8 mouse cellular contexts compared by ENCODE assay signal in the genomic region with DNA sequence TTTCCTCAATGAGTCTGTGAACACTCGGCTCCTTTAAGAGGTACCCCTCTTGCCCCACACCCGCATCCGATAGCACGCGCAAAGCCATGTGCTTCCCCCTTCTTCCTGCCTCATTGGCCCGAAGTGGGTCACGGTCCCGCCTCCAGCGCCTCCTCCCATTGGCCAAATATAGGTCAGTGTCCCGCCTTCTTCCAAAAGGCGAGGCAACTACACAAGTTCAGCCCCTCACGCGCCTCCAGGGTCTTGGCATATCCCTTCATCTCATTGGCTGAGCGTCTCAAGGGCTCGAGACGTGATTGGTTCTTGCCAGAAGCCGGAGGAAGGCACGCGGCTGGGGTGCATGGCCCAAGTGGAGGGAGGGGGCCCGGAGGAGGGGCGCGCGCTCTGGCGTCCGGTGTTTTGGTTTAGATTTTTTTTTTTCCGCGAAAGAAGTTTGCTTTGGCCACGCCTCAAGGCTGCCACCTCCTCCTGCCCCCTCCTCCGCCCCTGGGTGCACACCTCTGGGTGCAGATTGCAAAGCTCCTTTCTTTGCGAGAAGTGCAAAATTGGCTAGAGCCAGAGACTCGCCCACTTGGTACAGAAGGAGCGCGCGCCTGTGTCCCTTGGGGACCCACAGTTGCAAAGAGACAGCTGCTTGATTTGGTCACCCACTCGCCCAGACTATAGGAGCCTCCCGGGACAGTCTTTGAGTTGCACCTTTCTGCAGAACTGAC. TPM values are rescaled to one million over a fixed set of nuclear protein-coding genes. Genes with fewer than 3 reads are reported as not detected.
DNase-seq lines count a peak whose midpoint lies in the region; ATAC-seq and TF ChIP-seq lines count a peak whose summit lies in the region.

A gene (plus strand): TSS at position 359 of the 713 bp plus-strand sequence.

- no peak for TF ChIP-seq CTCF in heart, adult 2 months (IDR thresholded peaks at IDR 0.05)
- no peak for TF ChIP-seq CTCF in midbrain, postnatal 0 days (IDR thresholded peaks at IDR 0.05)

- peaks cover 6% of the 10 kb centered on the region; the same call in 1 of the 2 replicates for H3K27me3 ChIP-seq in embryonic facial prominence, embryonic 14.5 days (replicated peaks; ENCODE audit: control insufficient read depth, insufficient read depth, low read length)
- H3K27me3 ChIP-seq in heart, adult 2 months (ENCODE audit: control insufficient read depth, insufficient read depth, low read length): 0 out of 2 replicates have a peak, but pooled peaks cover 2% of the 10 kb centered on the region
- H3K27me3 ChIP-seq in limb, embryonic 14.5 days (ENCODE audit: control insufficient read depth, insufficient read depth, low read length): peaks cover 8% of the 10 kb centered on the region; the same call in 1 of the 2 replicates
- no peaks in the 10 kb centered on the region for H3K27me3 ChIP-seq in midbrain, postnatal 0 days (ENCODE audit: insufficient read depth, low read length)

- peak; percentile 90 for ATAC-seq in embryonic facial prominence, embryonic 14.5 days (ENCODE audit: low read depth)
- peak; percentile 91 for ATAC-seq in limb, embryonic 14.5 days (ENCODE audit: low FRiP score, low read depth)
- peak; percentile 80 for ATAC-seq in midbrain, postnatal 0 days (ENCODE audit: low FRiP score)

- H3K4me2 ChIP-seq in embryonic facial prominence, embryonic 14.5 days (ENCODE audit: low read depth, low read length): peak within 1 kb of the TSS; percentile 93
- peak within 1 kb of the TSS; percentile 88 for H3K4me2 ChIP-seq in limb, embryonic 14.5 days (replicated peaks; ENCODE audit: low read depth, low read length, severe bottlenecking)
- H3K4me2 ChIP-seq in midbrain, postnatal 0 days (ENCODE audit: low read depth, low read length, poor library complexity, severe bottlenecking): peak within 1 kb of the TSS; percentile 81

- H3K4me3 ChIP-seq in embryonic facial prominence, embryonic 14.5 days (ENCODE audit: low read depth, low read length): peak within 1 kb of the TSS; percentile 65
- H3K4me3 ChIP-seq in heart, adult 2 months: peak within 1 kb of the TSS; percentile 91
- peak within 1 kb of the TSS; percentile 63 for H3K4me3 ChIP-seq in limb, embryonic 14.5 days (replicated peaks; ENCODE audit: low read length)
- H3K4me3 ChIP-seq in midbrain, postnatal 0 days (ENCODE audit: low read depth, low read length): peak within 1 kb of the TSS; percentile 61

- no peaks in the 10 kb centered on the region for H3K9me3 ChIP-seq in embryonic facial prominence, embryonic 14.5 days (ENCODE audit: control insufficient read depth, low read length)
- H3K9me3 ChIP-seq in limb, embryonic 14.5 days (ENCODE audit: control insufficient read depth, low read length): no peaks in the 10 kb centered on the region
- no peaks in the 10 kb centered on the region for H3K9me3 ChIP-seq in midbrain, postnatal 0 days (ENCODE audit: low read length)

- peaks cover 4% of the 10 kb centered on the region; the same call in 1 of the 2 replicates for H3K36me3 ChIP-seq in embryonic facial prominence, embryonic 14.5 days (ENCODE audit: control insufficient read depth, insufficient read depth, low read length)
- H3K36me3 ChIP-seq in heart, adult 2 months (ENCODE audit: control insufficient read depth, insufficient read depth, low read length): peaks cover 20% of the 10 kb centered on the region
- peaks cover 9% of the 10 kb centered on the region for H3K36me3 ChIP-seq in limb, embryonic 14.5 days (ENCODE audit: control insufficient read depth, insufficient read depth, low read length)
- H3K36me3 ChIP-seq in midbrain, postnatal 0 days (ENCODE audit: insufficient read depth, low read length): no peaks in the 10 kb centered on the region

- H3K4me1 ChIP-seq in embryonic facial prominence, embryonic 14.5 days (ENCODE audit: control insufficient read depth, insufficient read depth, low read length): peaks cover 44% of the 10 kb centered on the region
- H3K4me1 ChIP-seq in heart, adult 2 months (ENCODE audit: control insufficient read depth, insufficient read depth, low read length): peaks cover 20% of the 10 kb centered on the region
- peaks cover 42% of the 10 kb centered on the region for H3K4me1 ChIP-seq in limb, embryonic 14.5 days (ENCODE audit: control insufficient read depth, insufficient read depth, low read length)
- H3K4me1 ChIP-seq in midbrain, postnatal 0 days (ENCODE audit: insufficient read depth, low read length): peaks cover 32% of the 10 kb centered on the region

- no peaks in the 10 kb centered on the region for H3K79me2 ChIP-seq in heart, adult 2 months (replicated peaks; ENCODE audit: control insufficient read depth, insufficient read depth, low read length)

- WGBS in embryonic facial prominence, embryonic 14.5 days: under 1% methylated on average over 32 of the region's 36 CpGs
- WGBS in heart, adult 2 months: under 1% methylated on average over 36 of the region's 36 CpGs
- WGBS in limb, embryonic 14.5 days: under 1% methylated on average over 35 of the region's 36 CpGs
- WGBS in midbrain, postnatal 0 days: under 1% methylated on average over 36 of the region's 36 CpGs

- peak within 1 kb of the TSS; percentile 79 for H3K27ac ChIP-seq in embryonic facial prominence, embryonic 14.5 days (replicated peaks; ENCODE audit: low read depth, low read length)
- H3K27ac ChIP-seq in heart, adult 2 months: peak within 1 kb of the TSS; percentile 99
- H3K27ac ChIP-seq in limb, embryonic 14.5 days (replicated peaks; ENCODE audit: low read depth, low read length): peak within 1 kb of the TSS; percentile 79
- peak within 1 kb of the TSS; percentile 91 for H3K27ac ChIP-seq in midbrain, postnatal 0 days (ENCODE audit: low read depth, low read length)

- peak; percentile 97 for TF ChIP-seq POLR2A in heart, adult 2 months (IDR thresholded peaks at IDR 0.05; ENCODE audit: insufficient read depth, low read depth, low read length)
- no peak for TF ChIP-seq POLR2A in limb, embryonic 14.5 days (IDR thresholded peaks at IDR 0.05; ENCODE audit: borderline replicate concordance, extremely low read depth, insufficient read depth, insufficient read length)

- TF ChIP-seq EP300 in heart, adult 2 months (IDR thresholded peaks at IDR 0.05; ENCODE audit: insufficient read depth, low read depth, low read length): peak; percentile 91

- intact Hi-C loops in heart, adult 2 months (cut with DNase I): loop anchor here (5.0 kb wide), 3 partner anchors 178 to 1153 kb away; a partner anchor contains a TSS

- H3K9ac ChIP-seq in embryonic facial prominence, embryonic 14.5 days (ENCODE audit: low read depth, low read length): peak within 1 kb of the TSS; percentile 82
- peak within 1 kb of the TSS; percentile 97 for H3K9ac ChIP-seq in heart, adult 2 months (ENCODE audit: low read depth, low read length)
- peak within 1 kb of the TSS; percentile 49 for H3K9ac ChIP-seq in limb, embryonic 14.5 days (ENCODE audit: low read depth, low read length, severe bottlenecking)
- H3K9ac ChIP-seq in midbrain, postnatal 0 days (replicated peaks; ENCODE audit: low read length, poor library complexity, severe bottlenecking): peak within 1 kb of the TSS; percentile 71

- DNase-seq in 3134 (ENCODE audit: extremely low read depth, insufficient read length, low spot score): peak; percentile 97
- peak; percentile 97 to 99 for DNase-seq in adrenal gland, postnatal 36 days
- peak; percentile 100 for DNase-seq in embryonic facial prominence, embryonic 14.5 days (ENCODE audit: low spot score)
- DNase-seq in heart, adult 2 months: peak; percentile 97 to 100
- DNase-seq in kidney, adult 8-10 months: peak; percentile 100
- peak; percentile 99 for DNase-seq in limb, embryonic 14.5 days (ENCODE audit: low spot score)
- DNase-seq in midbrain, postnatal 0 days (ENCODE audit: low spot score): peak; percentile 100
- DNase-seq in spleen, postnatal 14 days (ENCODE audit: low spot score in 2 of 2): peak; percentile 84 to 90

RNA-seq across cellular contexts. Expression of the gene that starts here (rescaled TPM):
- total RNA-seq in adrenal gland, postnatal 36 days (2021): 100 to 1,000 TPM; 125 to 262 TPM
- 3.4 and 4.7 TPM in 2 replicates for polyA plus RNA-seq in embryonic facial prominence, embryonic 14.5 days (2014; fragmentation: Nextera tagmentation; extraction: Ambion mirVana)
- total RNA-seq in heart, adult 2 months (2021): 100 to 1,000 TPM in 1 of 2 experiments, 1 to 10 TPM in 1; 6.4 to 134 TPM
- polyA plus RNA-seq in heart, adult 2 months (2012; rRNA removed): 49.3 and 93.6 TPM in 2 replicates
- 15.1 and 16.8 TPM in 2 replicates for polyA plus RNA-seq in limb, embryonic 14.5 days (2012; rRNA removed)
- polyA plus RNA-seq in limb, embryonic 14.5 days (2014; fragmentation: Nextera tagmentation; extraction: Ambion mirVana): 7.0 and 8.9 TPM in 2 replicates
- total RNA-seq in midbrain, postnatal 0 days (2014; rRNA removed): 8.4 and 9.6 TPM in 2 replicates
- 4.6 and 4.8 TPM in 2 replicates for polyA plus RNA-seq in midbrain, postnatal 0 days (2015; fragmentation: Nextera tagmentation; extraction: Ambion mirVana)

Comparison
In these comparisons a context has a peak if more than half of its experiments do, and no peak if none do; other contexts are left out.
1. Peak in every context shown above with its lines: DNase-seq, ATAC-seq, H3K4me3 ChIP-seq and H3K27ac ChIP-seq.